Mouse (Mus musculus) CH12.LX (cell line): ENCODE data around the gene Ctsh. TPM values are rescaled to one million over a fixed set of nuclear protein-coding genes. Genes with fewer than 3 reads are reported as not detected.

Experiments
- DNase-seq: peaks from one replicate; pipeline ENCODE4 v3.0.0-alpha.2; 2013; ENCODE audit errors: extremely low read depth
- H3K27ac ChIP-seq: 2 replicates; pipeline ENCODE4 v1.5.1; 2012; ENCODE audit warnings: low read depth, mild to moderate bottlenecking, control low read depth, moderate library complexity; ENCODE audit not compliant: insufficient read depth
- H3K27me3 ChIP-seq: replicated peaks from 2 replicates; pipeline ENCODE3; 2012; ENCODE audit warnings: inconsistent platforms
- H3K36me3 ChIP-seq, 2 experiments: replicated peaks in 1 of 2; 2 replicates each; pipeline versions ENCODE3 to v1.6.1; 2012; ENCODE audit warnings: inconsistent platforms in 1 of 2, low read length in 1 of 2, mild to moderate bottlenecking in 1 of 2, mixed read lengths in 1 of 2, moderate library complexity in 1 of 2; ENCODE audit not compliant: control insufficient read depth in 1 of 2, insufficient read depth in 1 of 2
- H3K4me1 ChIP-seq, 2 experiments: 2 replicates each; pipeline ENCODE4 v1.6.1; 2012; ENCODE audit warnings: inconsistent platforms in 1 of 2, moderate library complexity in 1 of 2; ENCODE audit not compliant: insufficient read depth in 2 of 2, control insufficient read depth in 1 of 2
- H3K4me2 ChIP-seq: 2 replicates; pipeline ENCODE4 v1.6.1; 2012; ENCODE audit warnings: low read depth, mild to moderate bottlenecking, control low read depth; ENCODE audit not compliant: poor library complexity, insufficient read depth, severe bottlenecking
- H3K4me3 ChIP-seq, 3 experiments: fragments of 150-350 bp in 1 of 3; sonication (generic) in 1 of 3; replicated peaks in 1 of 3; 2 replicates each; pipeline versions ENCODE3 to v1.5.1; 2011 to 2012; ENCODE audit warnings: low read depth in 2 of 3, low read length in 2 of 3, mild to moderate bottlenecking in 2 of 3, moderate library complexity in 2 of 3, control low read depth in 1 of 3, improper control_type of control experiment in 1 of 3, inconsistent platforms in 1 of 3, mixed read lengths in 1 of 3; ENCODE audit not compliant: poor library complexity in 1 of 3
- H3K79me2 ChIP-seq: replicated peaks from 2 replicates; pipeline ENCODE4 v1.6.1; 2012; ENCODE audit warnings: mild to moderate bottlenecking, moderate library complexity; ENCODE audit not compliant: control insufficient read depth, poor library complexity, insufficient read depth, severe bottlenecking; ENCODE audit errors: extremely low read depth
- H3K9ac ChIP-seq: 2 replicates; pipeline ENCODE4 v1.6.1; 2012; ENCODE audit warnings: low read depth, mild to moderate bottlenecking, control low read depth, moderate library complexity; ENCODE audit not compliant: insufficient read depth
- H3K9me3 ChIP-seq: replicated peaks from 2 replicates; pipeline ENCODE3; 2012; ENCODE audit warnings: low read length, inconsistent platforms, mixed read lengths
- BHLHE40 ChIP-seq: IDR thresholded peaks from 2 replicates; pipeline ENCODE4 v1.6.1; 2011; ENCODE audit warnings: mild to moderate bottlenecking, low read depth, low read length, improper control_type of control experiment
- CHD1 ChIP-seq: IDR thresholded peaks from 2 replicates; pipeline ENCODE4 v1.6.1; 2012; ENCODE audit warnings: low read depth, low read length, improper control_type of control experiment, inconsistent platforms
- CTCF ChIP-seq, 2 experiments: IDR thresholded peaks in 1 of 2; conservative IDR thresholded peaks in 1 of 2; 2 replicates each; pipeline ENCODE4 v1.5.1; 2011 to 2012; ENCODE audit warnings: low read depth in 2 of 2, low read length in 2 of 2, improper control_type of control experiment in 1 of 2, inconsistent platforms in 1 of 2, mild to moderate bottlenecking in 1 of 2, moderate library complexity in 1 of 2
- E2F4 ChIP-seq: IDR thresholded peaks from 2 replicates; pipeline ENCODE4 v1.6.1; 2011; ENCODE audit warnings: low read depth, low read length, improper control_type of control experiment; ENCODE audit not compliant: insufficient replicate concordance
- EP300 ChIP-seq: IDR thresholded peaks from 2 replicates; pipeline ENCODE4 v1.6.1; 2011; ENCODE audit warnings: low read length, improper control_type of control experiment
- ETS1 ChIP-seq: conservative IDR thresholded peaks from 2 replicates; pipeline ENCODE4 v1.6.1; 2012; ENCODE audit warnings: low read depth, mild to moderate bottlenecking, inconsistent platforms, low read length, improper control_type of control experiment, moderate library complexity
- GABPA ChIP-seq: IDR thresholded peaks from 2 replicates; pipeline ENCODE4 v1.6.1; 2012; ENCODE audit warnings: low read depth, low read length, improper control_type of control experiment, inconsistent platforms; ENCODE audit not compliant: insufficient replicate concordance
- HCFC1 ChIP-seq: IDR thresholded peaks from 2 replicates; pipeline ENCODE4 v1.6.1; 2012; ENCODE audit warnings: low read depth, mild to moderate bottlenecking, inconsistent platforms, low read length, improper control_type of control experiment
- IRF4 ChIP-seq: IDR thresholded peaks from 2 replicates; pipeline ENCODE4 v1.6.1; 2014; ENCODE audit warnings: low read depth, mild to moderate bottlenecking, inconsistent platforms, low read length, improper control_type of control experiment
- JUND ChIP-seq: conservative IDR thresholded peaks from 2 replicates; pipeline ENCODE4 v1.6.1; 2011; ENCODE audit warnings: low read depth, low read length, improper control_type of control experiment
- MAFK ChIP-seq: IDR thresholded peaks from 2 replicates; pipeline ENCODE4 v1.6.1; 2011; ENCODE audit warnings: low read length, improper control_type of control experiment; ENCODE audit not compliant: insufficient replicate concordance
- MAZ ChIP-seq: IDR thresholded peaks from 2 replicates; pipeline ENCODE4 v1.6.1; 2012; ENCODE audit warnings: low read depth, mild to moderate bottlenecking, inconsistent platforms, low read length, improper control_type of control experiment, moderate library complexity
- MEF2A ChIP-seq: IDR thresholded peaks from 2 replicates; pipeline ENCODE4 v1.6.1; 2014; ENCODE audit warnings: low read depth, mild to moderate bottlenecking, inconsistent platforms, low read length, improper control_type of control experiment, borderline replicate concordance
- NELFE ChIP-seq: IDR thresholded peaks from 2 replicates; pipeline ENCODE4 v1.6.1; 2011; ENCODE audit warnings: low read depth, low read length, improper control_type of control experiment
- PAX5 ChIP-seq: IDR thresholded peaks from 2 replicates; pipeline ENCODE4 v1.6.1; 2012; ENCODE audit warnings: low read length, inconsistent platforms, mixed read lengths
- POLR2A ChIP-seq: IDR thresholded peaks from 2 replicates; pipeline ENCODE4 v1.6.1; 2011; ENCODE audit warnings: low read depth, mild to moderate bottlenecking, improper control_type of control experiment, low read length
- POLR2AphosphoS2 ChIP-seq: IDR thresholded peaks from 2 replicates; pipeline ENCODE4 v1.6.1; 2011; ENCODE audit warnings: low read depth, low read length, improper control_type of control experiment
- RAD21 ChIP-seq: IDR thresholded peaks from 2 replicates; pipeline ENCODE4 v1.6.1; 2011; ENCODE audit warnings: low read depth, mild to moderate bottlenecking, low read length, improper control_type of control experiment, moderate library complexity
- SIN3A ChIP-seq: IDR thresholded peaks from 2 replicates; pipeline ENCODE4 v1.6.1; 2012; ENCODE audit warnings: low read length, improper control_type of control experiment, inconsistent platforms
- SMC3 ChIP-seq: IDR thresholded peaks from 2 replicates; pipeline ENCODE4 v1.6.1; 2011; ENCODE audit warnings: low read depth, low read length, improper control_type of control experiment
- TBP ChIP-seq: conservative IDR thresholded peaks from 2 replicates; pipeline ENCODE4 v1.6.1; 2011; ENCODE audit warnings: low read depth, low read length, improper control_type of control experiment
- TCF12 ChIP-seq: IDR thresholded peaks from 2 replicates; pipeline ENCODE4 v1.6.1; 2014; ENCODE audit warnings: low read depth, mild to moderate bottlenecking, inconsistent platforms, low read length, improper control_type of control experiment
- UBTF ChIP-seq: IDR thresholded peaks from 2 replicates; pipeline ENCODE4 v1.6.1; 2012; ENCODE audit warnings: low read depth, mild to moderate bottlenecking, inconsistent platforms, low read length, improper control_type of control experiment, moderate library complexity
- USF2 ChIP-seq: conservative IDR thresholded peaks from 2 replicates; pipeline ENCODE4 v1.6.1; 2011; ENCODE audit warnings: low read depth, low read length, improper control_type of control experiment
- ZC3H11A ChIP-seq: IDR thresholded peaks from 2 replicates; pipeline ENCODE4 v1.6.1; 2012; ENCODE audit warnings: low read depth, mild to moderate bottlenecking, inconsistent platforms, low read length, improper control_type of control experiment
- ZKSCAN1 ChIP-seq: IDR thresholded peaks from 2 replicates; pipeline ENCODE4 v1.6.1; 2012; ENCODE audit warnings: low read depth, inconsistent platforms, low read length, improper control_type of control experiment, borderline replicate concordance
- ZMIZ1 ChIP-seq: IDR thresholded peaks from 2 replicates; pipeline ENCODE4 v1.6.1; 2012; ENCODE audit warnings: low read depth, mild to moderate bottlenecking, inconsistent platforms, low read length, improper control_type of control experiment
- ZNF384 ChIP-seq: IDR thresholded peaks from 2 replicates; pipeline ENCODE4 v1.6.1; 2012; ENCODE audit warnings: low read depth, low read length, improper control_type of control experiment, inconsistent platforms
- dilution Hi-C: fragments of 300-500 bp; cut with MboI; formaldehyde crosslinking; loops from 2 replicates; pipeline ENCODE4 v1.14.3; 2020; ENCODE audit warnings: low sequenced_read_pairs; ENCODE audit not compliant: extremely low pct_unique_long_range_greater_than_20kb, extremely low pct_ligation_motif_present
- in situ Hi-C: fragments of 300-500 bp; cut with MboI; formaldehyde crosslinking; loops from 3 replicates; pipeline ENCODE4 v1.14.3; 2019; ENCODE audit warnings: low sequenced_read_pairs, low pct_ligation_motif_present, low pct_unique_long_range_greater_than_20kb, mixed read lengths
- polyA plus RNA-seq: library from polyadenylated mRNA; unstranded; fragments of >175 nt; gene quantifications from 2 replicates; pipeline ENCODE4 v1.2.1, GENCODE M21; 2012; ENCODE audit warnings: low read depth; ENCODE audit not compliant: insufficient read length
- total RNA-seq, 2 experiments: library from RNA; depleted of rRNA; stranded (reverse); fragments of 300-350 nt in 1 of 2; fragments of >200 nt in 1 of 2; gene quantifications; 2 replicates each; pipeline ENCODE4 v1.2.3; 2012 to 2014

Gene Ctsh
- total and polyA plus RNA-seq, 3 experiments = 133 to 316 (median 256) TPM

- peak overlapping the region; percentile 72 to 97 (median 92) for H3K4me3 ChIP-seq
- H3K4me1 ChIP-seq = peaks cover 8 to 40% of the 10 kb centered on the region in 2 experiments
- peak overlapping the region; percentile 86 for H3K9ac ChIP-seq
- 0 out of 2 replicates have a peak overlapping the region, but pooled peaks have one; percentile 18 for H3K4me2 ChIP-seq
- in situ Hi-C loops = no loop called here
- H3K27me3 ChIP-seq = no peaks in the 10 kb centered on the region
- H3K79me2 ChIP-seq = peaks cover 29% of the 10 kb centered on the region
- H3K27ac ChIP-seq = peak overlapping the region; percentile 70
- TF ChIP-seq PAX5 = no peak
- 0 out of 2 replicates have a peak, but pooled peaks have one; percentile 35 for TF ChIP-seq TBP
- peak; percentile 21 for TF ChIP-seq SMC3
- TF ChIP-seq CTCF (conservative IDR thresholded peaks at IDR 0.05 in 1 of 2, IDR thresholded peaks at IDR 0.05 in 1 of 2; ENCODE audit: low read depth in 2 of 2, low read length in 2 of 2) = peak in 1 of 2 experiments; percentile 61; a peak in 3 of 4 replicates
- no peak; the same call in 1 of the 2 replicates for TF ChIP-seq SIN3A
- TF ChIP-seq JUND = no peak
- TF ChIP-seq TCF12 = 0 out of 2 replicates have a peak, but pooled peaks have one; percentile 43
- TF ChIP-seq RAD21 = peak; percentile 35
- TF ChIP-seq ZKSCAN1 = no peak
- TF ChIP-seq BHLHE40 = no peak
- TF ChIP-seq EP300 = no peak
- TF ChIP-seq UBTF = peak; percentile 89
- peak; percentile 71 for TF ChIP-seq POLR2A
- 0 out of 2 replicates have a peak, but pooled peaks have one; percentile 36 for TF ChIP-seq NELFE
- TF ChIP-seq, all 38 proteins: peak for 8
- dilution Hi-C loops = no loop called here
- H3K9me3 ChIP-seq = no peaks in the 10 kb centered on the region
- DNase-seq = peak; percentile 81
- H3K36me3 ChIP-seq = peaks cover 0 to 5% of the 10 kb centered on the region in 2 experiments
Measured at GRCm38 (mm10) chr9:90054371-90055145, 606 bp downstream of the Ctsh start.

GRCm38 (mm10) chr9:90055409-90055808, 1.5 kb downstream of the Ctsh start:
- peaks cover 0 to 5% of the 10 kb centered on the region in 2 experiments for H3K36me3 ChIP-seq
- H3K79me2 ChIP-seq = peaks cover 29% of the 10 kb centered on the region
- peak overlapping the region; percentile 63 to 97 (median 72) for H3K4me3 ChIP-seq
- peak overlapping the region; percentile 94 for H3K4me2 ChIP-seq
- no peaks in the 10 kb centered on the region for H3K9me3 ChIP-seq
- H3K9ac ChIP-seq = peak overlapping the region; percentile 86
- peaks cover 8 to 36% of the 10 kb centered on the region in 2 experiments for H3K4me1 ChIP-seq
- dilution Hi-C loops (no loop called here), in situ Hi-C loops (no loop called here)
- H3K27me3 ChIP-seq = no peaks in the 10 kb centered on the region
- peak; percentile 60 for DNase-seq
- TF ChIP-seq POLR2AphosphoS2 = no peak
- TF ChIP-seq USF2 = no peak
- TF ChIP-seq NELFE = 0 out of 2 replicates have a peak, but pooled peaks have one; percentile 29
- TF ChIP-seq PAX5 = no peak
- no peak for TF ChIP-seq IRF4
- no peak for TF ChIP-seq MAZ
- TF ChIP-seq HCFC1 = no peak
- TF ChIP-seq MEF2A = no peak
- no peak for TF ChIP-seq TBP
- 0 out of 2 replicates have a peak, but pooled peaks have one; percentile 25 for TF ChIP-seq ZMIZ1
- TF ChIP-seq ZC3H11A = no peak
- no peak for TF ChIP-seq JUND
- TF ChIP-seq E2F4 = no peak
- no peak for TF ChIP-seq ETS1
- 0 out of 2 replicates have a peak, but pooled peaks have one; percentile 7 for TF ChIP-seq EP300
- TF ChIP-seq SIN3A = no peak; the same call in none of the 2 replicates
- no peak for TF ChIP-seq POLR2A
- peak; percentile 44; the same call in 1 of the 2 replicates for TF ChIP-seq MAFK
- TF ChIP-seq CHD1 = no peak
- TF ChIP-seq TCF12 = 0 out of 2 replicates have a peak, but pooled peaks have one; percentile 14
- no peak for TF ChIP-seq UBTF
- TF ChIP-seq ZNF384 = peak; percentile 5; the same call in 1 of the 2 replicates
- TF ChIP-seq BHLHE40 = no peak
- TF ChIP-seq GABPA = no peak
- no peak overlapping the region; the same call in 1 of the 2 replicates for H3K27ac ChIP-seq
